Mouse (Mus musculus): ENCODE data around the gene Rassf7. TPM values are rescaled to one million over a fixed set of nuclear protein-coding genes. Genes with fewer than 3 reads are reported as not detected.
A peak's percentile ranks its signal among the peaks of the same experiment; 100 is the strongest.

Gene Rassf7
- polyA plus RNA-seq, 1 experiment from 2014 or later: 47.4 TPM

DNA sequence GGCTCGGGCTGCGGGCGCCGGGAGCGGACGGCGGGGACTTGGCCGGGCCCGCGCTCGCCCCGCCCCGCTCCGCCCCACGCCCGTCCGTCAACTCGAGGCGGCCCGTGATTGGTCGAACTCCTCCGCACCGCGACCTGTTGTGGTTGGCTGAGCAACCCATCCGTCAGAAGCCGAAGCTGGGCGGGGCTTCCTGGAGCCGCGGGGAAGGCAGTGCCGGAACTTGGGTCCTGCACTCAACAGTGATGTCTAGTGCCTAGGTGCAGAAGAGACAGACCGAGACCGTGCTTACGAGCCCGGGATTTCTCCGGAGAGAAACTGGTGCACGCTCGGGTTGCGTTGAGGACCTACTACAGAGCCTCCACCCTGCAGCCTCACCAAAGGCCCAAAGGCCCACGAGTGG, 21.7 kb upstream of the Rassf7 start, which contains the start of the genes Hras and Lrrc56:
Gene Hras, minus strand, starts transcription at position 58 of the 400 bp plus-strand sequence.
Gene Lrrc56, plus strand, starts transcription at position 210 of the 400 bp plus-strand sequence.
- no peaks in the 10 kb centered on the region for H3K9me3 ChIP-seq (ENCODE audit: control insufficient read depth, low read length)
- peak; percentile 99 for DNase-seq (ENCODE audit: low spot score)
- WGBS: under 1% methylated on average over 29 of the region's 39 CpGs
- H3K4me1 ChIP-seq (replicated peaks; ENCODE audit: control insufficient read depth, insufficient read depth, low read length): peaks cover 10% of the 10 kb centered on the region
- H3K4me3 ChIP-seq (ENCODE audit: low read depth, low read length): peak within 1 kb of the TSS; percentile 85
- H3K4me2 ChIP-seq (ENCODE audit: low read depth, low read length, severe bottlenecking): peak within 1 kb of the TSS; percentile 97
- H3K27me3 ChIP-seq (ENCODE audit: control insufficient read depth, insufficient read depth, low read length): no peaks in the 10 kb centered on the region
- H3K9ac ChIP-seq (ENCODE audit: low read length): peak within 1 kb of the TSS; percentile 93
- H3K36me3 ChIP-seq (ENCODE audit: control insufficient read depth, insufficient read depth, low read length): 0 out of 2 replicates have a peak, but pooled peaks cover 2% of the 10 kb centered on the region
- peak; percentile 94 for ATAC-seq (replicated peaks; ENCODE audit: low FRiP score)
- H3K27ac ChIP-seq (ENCODE audit: low read depth, low read length): peak within 1 kb of the TSS; percentile 71

DNA sequence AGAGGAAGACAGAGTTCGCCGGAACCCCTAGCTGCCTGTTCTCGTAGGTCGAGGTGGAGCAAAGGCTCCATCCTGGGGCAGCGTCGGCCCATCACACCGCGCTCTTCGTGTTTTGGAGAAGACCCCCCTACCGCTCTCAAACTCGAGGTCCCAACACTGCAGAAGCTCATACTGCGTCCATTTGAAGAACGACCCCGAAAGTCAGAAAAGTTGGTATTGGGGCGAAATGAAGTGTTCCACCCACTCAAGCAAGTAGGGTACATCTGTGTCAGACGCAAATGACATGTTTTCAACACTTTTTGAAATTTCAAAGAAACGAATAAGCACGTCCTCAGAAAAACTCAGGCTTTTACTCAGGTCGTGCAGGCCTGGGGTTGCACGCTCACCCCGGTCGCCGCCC, 21.3 kb upstream of the Rassf7 start:
- 0 out of 2 replicates have a peak, but pooled peaks cover 2% of the 10 kb centered on the region for H3K36me3 ChIP-seq (ENCODE audit: control insufficient read depth, insufficient read depth, low read length)
- H3K9me3 ChIP-seq (ENCODE audit: control insufficient read depth, low read length): no peaks in the 10 kb centered on the region
- DNase-seq (ENCODE audit: low spot score) (no peak), ATAC-seq (replicated peaks; ENCODE audit: low FRiP score) (no peak)
- H3K9ac ChIP-seq (ENCODE audit: low read length): peak overlapping the region; percentile 55
- no peaks in the 10 kb centered on the region for H3K27me3 ChIP-seq (ENCODE audit: control insufficient read depth, insufficient read depth, low read length)
- peaks cover 10% of the 10 kb centered on the region for H3K4me1 ChIP-seq (replicated peaks; ENCODE audit: control insufficient read depth, insufficient read depth, low read length)
- under 1% methylated on average over 23 of the region's 23 CpGs for WGBS
- H3K4me2 ChIP-seq (ENCODE audit: low read depth, low read length, severe bottlenecking): peak overlapping the region; percentile 97
- peak overlapping the region; percentile 85 for H3K4me3 ChIP-seq (ENCODE audit: low read depth, low read length)
- H3K27ac ChIP-seq (ENCODE audit: low read depth, low read length): peak overlapping the region; percentile 64

GRCm38 (mm10) chr7:141194830-141195229, 20.8 kb upstream of the Rassf7 start:
- Histone ChIP-seq H3K27me3 (ENCODE audit: control insufficient read depth, insufficient read depth, low read length) (no peaks in the 10 kb centered on the region), H3K9me3 (ENCODE audit: control insufficient read depth, low read length) (no peaks in the 10 kb centered on the region), H3K4me2 (ENCODE audit: low read depth, low read length, severe bottlenecking) (peak overlapping the region; percentile 97), H3K9ac (ENCODE audit: low read length) (peak overlapping the region; percentile 55), H3K4me3 (ENCODE audit: low read depth, low read length) (peak overlapping the region; percentile 85), H3K4me1 (replicated peaks; ENCODE audit: control insufficient read depth, insufficient read depth, low read length) (peaks cover 10% of the 10 kb centered on the region), H3K27ac (ENCODE audit: low read depth, low read length) (peak overlapping the region; percentile 64), H3K36me3 (ENCODE audit: control insufficient read depth, insufficient read depth, low read length) (0 out of 2 replicates have a peak, but pooled peaks cover 1% of the 10 kb centered on the region)
- ATAC-seq (replicated peaks; ENCODE audit: low FRiP score) (peak; percentile 43), DNase-seq (ENCODE audit: low spot score) (peak; percentile 98)
- under 1% methylated on average over 28 of the region's 28 CpGs for WGBS

- WGBS: 96% methylated on average over 2 of the region's 2 CpGs
- DNase-seq (ENCODE audit: low spot score): no peak
- no peak overlapping the region for H3K4me3 ChIP-seq (ENCODE audit: low read depth, low read length)
Observed at GRCm38 (mm10) chr7:141195754-141196153, 19.9 kb upstream of the Rassf7 start.

DNA sequence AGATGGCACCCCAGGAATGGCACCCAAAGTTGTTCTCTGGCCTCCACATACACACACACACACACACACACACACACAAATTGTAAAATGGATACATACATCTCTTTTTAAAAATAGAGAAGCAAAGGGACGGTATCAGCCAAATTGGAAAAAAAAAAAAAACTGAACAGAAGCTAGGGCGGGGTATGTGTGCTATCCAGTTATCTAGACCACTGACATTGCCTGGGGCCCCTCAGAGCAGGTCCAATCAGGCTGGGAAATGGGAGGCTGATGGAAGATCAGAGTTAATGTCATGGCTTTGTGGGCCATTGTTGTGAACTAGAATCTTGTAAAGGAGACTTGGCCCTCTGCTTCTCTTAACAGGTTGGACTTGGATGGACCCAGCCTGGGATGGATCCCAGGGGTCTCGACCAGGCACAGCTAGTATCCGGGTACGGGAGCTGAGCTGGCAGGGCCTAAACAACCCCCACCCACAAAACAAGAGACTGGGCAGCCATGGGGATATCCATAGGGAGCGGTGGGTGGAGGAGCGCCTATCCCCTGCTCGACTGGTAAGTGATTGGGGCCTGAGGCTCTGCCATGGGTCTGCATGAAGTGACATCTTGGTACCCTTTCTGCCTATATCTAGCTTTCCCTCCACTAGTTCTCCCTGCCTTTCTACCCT, 18.9 kb upstream of the Rassf7 start:
- Histone ChIP-seq H3K27ac (ENCODE audit: low read depth, low read length) (no peak overlapping the region), H3K9ac (ENCODE audit: low read length) (no peak overlapping the region)

More at GRCm38 (mm10) chr7:141195754-141196153, 19.9 kb upstream of the Rassf7 start:
- H3K9ac ChIP-seq (ENCODE audit: low read length): no peak overlapping the region
- H3K27me3 ChIP-seq (ENCODE audit: control insufficient read depth, insufficient read depth, low read length): no peaks in the 10 kb centered on the region
- ATAC-seq (replicated peaks; ENCODE audit: low FRiP score): no peak
- no peaks in the 10 kb centered on the region for H3K36me3 ChIP-seq (ENCODE audit: control insufficient read depth, insufficient read depth, low read length)
- peaks cover 10% of the 10 kb centered on the region for H3K4me1 ChIP-seq (replicated peaks; ENCODE audit: control insufficient read depth, insufficient read depth, low read length)
- H3K9me3 ChIP-seq (ENCODE audit: control insufficient read depth, low read length): no peaks in the 10 kb centered on the region
- H3K27ac ChIP-seq (ENCODE audit: low read depth, low read length): no peak overlapping the region
- no peak overlapping the region for H3K4me2 ChIP-seq (ENCODE audit: low read depth, low read length, severe bottlenecking)

GRCm38 (mm10) chr7:141198121-141198520, 17.5 kb upstream of the Rassf7 start:
- no peaks in the 10 kb centered on the region for H3K36me3 ChIP-seq (ENCODE audit: control insufficient read depth, insufficient read depth, low read length)
- H3K4me3 ChIP-seq (ENCODE audit: low read depth, low read length): no peak overlapping the region
- no peak for DNase-seq (ENCODE audit: low spot score)
- no peaks in the 10 kb centered on the region for H3K27me3 ChIP-seq (ENCODE audit: control insufficient read depth, insufficient read depth, low read length)
- no peaks in the 10 kb centered on the region for H3K9me3 ChIP-seq (ENCODE audit: control insufficient read depth, low read length)
- H3K27ac ChIP-seq (ENCODE audit: low read depth, low read length): no peak overlapping the region
- H3K4me1 ChIP-seq (replicated peaks; ENCODE audit: control insufficient read depth, insufficient read depth, low read length): peaks cover under 1% of the 10 kb centered on the region
- H3K4me2 ChIP-seq (ENCODE audit: low read depth, low read length, severe bottlenecking): no peak overlapping the region
- ATAC-seq (replicated peaks; ENCODE audit: low FRiP score): no peak
- WGBS: 94% methylated on average over 4 of the region's 4 CpGs
- no peak overlapping the region for H3K9ac ChIP-seq (ENCODE audit: low read length)

More for the DNA sequence above, 18.9 kb upstream of the Rassf7 start:
- Histone ChIP-seq H3K9me3 (ENCODE audit: control insufficient read depth, low read length) (no peaks in the 10 kb centered on the region), H3K4me3 (ENCODE audit: low read depth, low read length) (no peak overlapping the region), H3K27me3 (ENCODE audit: control insufficient read depth, insufficient read depth, low read length) (no peaks in the 10 kb centered on the region), H3K36me3 (ENCODE audit: control insufficient read depth, insufficient read depth, low read length) (no peaks in the 10 kb centered on the region), H3K4me2 (ENCODE audit: low read depth, low read length, severe bottlenecking) (no peak overlapping the region), H3K4me1 (replicated peaks; ENCODE audit: control insufficient read depth, insufficient read depth, low read length) (peaks cover 10% of the 10 kb centered on the region)
- ATAC-seq (replicated peaks; ENCODE audit: low FRiP score): no peak
- WGBS: 89% methylated on average over 8 of the region's 8 CpGs
- DNase-seq (ENCODE audit: low spot score): no peak

- DNase-seq (ENCODE audit: low spot score): no peak
- no peak overlapping the region for H3K9ac ChIP-seq (ENCODE audit: low read length)
- H3K36me3 ChIP-seq (ENCODE audit: control insufficient read depth, insufficient read depth, low read length): no peaks in the 10 kb centered on the region
- no peak for ATAC-seq (replicated peaks; ENCODE audit: low FRiP score)
- no peak overlapping the region for H3K27ac ChIP-seq (ENCODE audit: low read depth, low read length)
- H3K4me2 ChIP-seq (ENCODE audit: low read depth, low read length, severe bottlenecking): no peak overlapping the region
- H3K27me3 ChIP-seq (ENCODE audit: control insufficient read depth, insufficient read depth, low read length): no peaks in the 10 kb centered on the region
- 81% methylated on average over 3 of the region's 3 CpGs for WGBS
- no peaks in the 10 kb centered on the region for H3K9me3 ChIP-seq (ENCODE audit: control insufficient read depth, low read length)
- no peaks in the 10 kb centered on the region for H3K4me1 ChIP-seq (replicated peaks; ENCODE audit: control insufficient read depth, insufficient read depth, low read length)
- no peak overlapping the region for H3K4me3 ChIP-seq (ENCODE audit: low read depth, low read length)
Observed at GRCm38 (mm10) chr7:141204546-141204945, 11.1 kb upstream of the Rassf7 start.

DNA sequence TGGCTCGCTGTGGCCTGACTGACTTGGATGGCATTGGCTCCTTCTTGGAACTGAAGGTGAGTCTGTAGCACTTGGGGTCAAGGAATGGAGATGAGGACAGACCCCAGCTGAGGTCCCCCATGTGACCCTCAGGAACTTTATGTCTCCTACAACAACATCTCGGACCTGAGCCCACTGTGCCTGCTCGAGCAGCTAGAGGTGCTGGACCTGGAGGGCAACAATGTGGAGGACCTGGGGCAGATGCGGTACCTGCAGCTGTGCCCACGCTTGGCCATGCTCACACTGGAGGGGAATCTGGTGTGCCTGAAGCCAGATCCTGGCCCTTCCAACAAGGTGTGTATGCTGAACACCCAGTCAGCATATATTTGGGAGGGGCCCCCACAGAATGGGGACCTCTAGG, 10.2 kb upstream of the Rassf7 start:
- 85% methylated on average over 5 of the region's 5 CpGs for WGBS

More for the DNA sequence above, 10.2 kb upstream of the Rassf7 start:
- Histone ChIP-seq H3K9ac (ENCODE audit: low read length) (no peak overlapping the region), H3K4me3 (ENCODE audit: low read depth, low read length) (no peak overlapping the region), H3K27me3 (ENCODE audit: control insufficient read depth, insufficient read depth, low read length) (no peaks in the 10 kb centered on the region), H3K36me3 (ENCODE audit: control insufficient read depth, insufficient read depth, low read length) (no peaks in the 10 kb centered on the region), H3K4me1 (replicated peaks; ENCODE audit: control insufficient read depth, insufficient read depth, low read length) (no peaks in the 10 kb centered on the region), H3K9me3 (ENCODE audit: control insufficient read depth, low read length) (no peaks in the 10 kb centered on the region), H3K27ac (ENCODE audit: low read depth, low read length) (no peak overlapping the region), H3K4me2 (ENCODE audit: low read depth, low read length, severe bottlenecking) (no peak overlapping the region)
- no peak for ATAC-seq (replicated peaks; ENCODE audit: low FRiP score)
- DNase-seq (ENCODE audit: low spot score): no peak
